Mouse (Mus musculus) cerebellum, adult 9-10 months (tissue): ENCODE results near the gene BC025920.
"Not testable (repeated sequence)": the region's sequence is repeated elsewhere in the genome, so short reads cannot be mapped to it uniquely, and the experiment has no call there.

Experiments used
- DNase-seq: peaks from one replicate; pipeline ENCODE4 v3.0.0; 2022

BC025920 gene

DNA sequence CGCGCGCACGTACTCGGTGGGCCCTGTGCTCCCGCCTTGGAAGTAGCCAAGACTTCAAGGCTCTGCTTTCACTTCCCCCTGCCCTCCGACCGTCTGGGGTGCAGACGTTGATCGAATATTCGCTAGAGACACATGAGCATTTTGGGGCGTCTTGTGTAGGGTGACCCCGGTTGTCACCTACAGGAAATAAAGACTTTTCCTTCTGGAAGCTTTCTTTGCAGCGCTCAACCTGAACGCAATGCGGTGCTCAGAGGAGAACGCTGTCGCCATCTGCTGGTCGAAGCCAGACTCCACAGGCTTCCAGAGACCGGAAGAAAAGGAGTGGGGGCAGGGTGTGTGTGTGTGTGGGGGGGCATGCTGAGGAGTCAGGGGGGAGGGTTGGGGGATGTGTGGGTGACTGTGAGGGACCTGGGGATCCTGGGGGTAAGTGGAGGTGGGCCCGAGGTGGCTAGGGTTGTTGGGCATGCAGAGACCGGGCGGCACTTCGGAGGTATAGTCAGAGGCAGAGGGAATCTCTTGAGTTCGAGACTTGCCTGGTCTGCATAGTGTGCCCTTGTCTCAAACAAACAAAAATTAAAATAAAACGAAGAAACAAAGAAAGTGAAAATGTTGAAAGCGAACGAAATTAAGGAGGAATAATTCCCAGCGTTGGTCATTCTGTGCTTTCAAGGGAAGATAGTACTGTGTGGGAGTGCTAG lies 953 bp upstream of the BC025920 start:
- DNase-seq, result peak; percentile 90

DNA sequence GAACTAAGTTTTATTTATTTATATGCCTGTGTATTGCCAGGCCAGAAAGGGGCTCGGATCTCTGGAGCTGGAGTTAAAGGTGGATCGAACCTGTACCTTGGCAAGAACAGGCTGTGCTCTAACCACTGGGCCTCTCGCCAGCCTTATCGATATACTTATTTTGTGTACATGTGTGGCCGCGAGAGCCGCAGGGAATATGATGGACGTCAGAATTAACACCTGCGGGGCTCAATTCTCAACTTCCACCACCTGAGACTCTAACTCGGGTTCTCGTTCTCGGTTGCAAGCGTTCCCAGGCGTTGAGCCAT lies 450 bp upstream of the BC025920 start:
- DNase-seq, result no peak

DNA sequence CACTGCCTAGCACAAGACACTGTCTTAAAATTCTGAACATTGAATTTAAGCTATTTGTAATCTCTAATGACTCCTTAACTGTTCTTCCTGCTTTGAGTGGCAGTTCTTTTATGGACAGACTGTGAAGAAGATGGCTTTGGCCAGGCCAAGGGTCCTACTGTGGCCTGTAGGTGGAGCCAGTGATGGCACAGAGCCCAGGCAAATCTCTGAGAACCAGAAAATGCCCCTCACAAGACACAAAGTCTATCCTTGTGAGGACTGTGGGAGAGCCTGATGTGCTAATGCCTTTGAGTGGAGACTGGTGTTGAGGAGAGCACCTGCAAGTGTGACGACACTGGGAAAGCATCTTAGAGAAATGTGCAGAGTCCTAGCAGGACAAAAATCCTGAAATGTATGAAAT lies 2.2 kb downstream of the BC025920 start:
- no peak for DNase-seq

DNA sequence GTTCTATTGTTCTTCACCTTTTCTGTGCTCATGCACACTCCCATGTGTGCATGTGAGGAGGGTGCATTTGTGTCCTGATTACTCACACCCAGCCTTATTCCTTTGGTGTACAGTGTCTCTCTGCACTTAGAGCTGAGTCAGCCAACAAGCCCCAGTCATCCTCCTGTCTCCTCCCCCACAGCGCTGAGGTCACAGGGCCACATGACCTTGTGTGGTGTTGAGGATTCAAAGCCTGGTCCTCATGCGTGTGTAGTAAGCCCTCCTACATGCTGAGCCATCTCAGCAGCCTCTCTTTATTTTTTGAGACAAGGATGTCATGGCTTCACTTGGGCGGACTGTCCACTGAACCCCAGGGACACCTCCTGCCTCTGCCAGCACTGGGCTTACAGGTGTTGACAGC lies 6.7 kb downstream of the BC025920 start:
- no peak for DNase-seq

DNA sequence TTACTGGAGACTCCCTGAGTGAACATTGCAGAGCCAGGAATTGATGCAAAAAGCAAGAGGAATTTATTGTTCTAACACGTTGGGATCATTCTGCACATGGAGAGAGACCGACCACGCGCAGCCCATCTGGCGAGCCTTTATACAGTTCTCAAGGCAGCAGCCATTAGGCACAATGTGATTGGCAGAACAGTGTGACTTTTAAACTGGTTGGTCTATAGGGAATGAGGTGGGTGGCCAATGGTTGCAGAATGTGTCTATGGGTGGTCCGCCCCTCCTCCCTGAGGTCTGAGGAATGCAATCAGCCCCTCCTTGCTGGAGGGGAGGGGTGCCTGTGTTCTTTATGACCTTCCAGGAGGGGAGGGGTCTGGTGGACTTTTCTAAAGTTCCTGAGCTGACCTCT lies 9.4 kb downstream of the BC025920 start:
- DNase-seq, result no peak

DNA sequence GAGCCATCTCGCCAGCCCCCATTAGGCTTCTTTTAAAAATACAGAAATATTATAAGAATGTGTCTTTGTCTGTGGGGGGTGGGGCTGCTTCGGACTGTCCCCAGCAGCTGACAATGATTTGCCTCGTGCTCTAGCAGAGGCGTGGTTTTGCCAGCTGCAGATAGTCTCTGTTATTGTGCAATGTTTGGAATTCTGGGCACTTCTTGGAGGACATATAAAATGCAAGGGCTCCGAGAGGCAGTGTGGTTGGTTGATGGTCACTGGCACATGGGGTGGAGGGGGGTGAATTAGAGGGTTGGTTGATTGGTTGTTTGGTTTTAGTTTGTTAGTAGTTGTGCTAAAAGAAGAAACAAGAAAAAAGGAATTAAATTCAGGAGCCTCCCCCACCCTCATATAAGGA lies 13.9 kb downstream of the BC025920 start:
- DNase-seq, result no peak

DNA sequence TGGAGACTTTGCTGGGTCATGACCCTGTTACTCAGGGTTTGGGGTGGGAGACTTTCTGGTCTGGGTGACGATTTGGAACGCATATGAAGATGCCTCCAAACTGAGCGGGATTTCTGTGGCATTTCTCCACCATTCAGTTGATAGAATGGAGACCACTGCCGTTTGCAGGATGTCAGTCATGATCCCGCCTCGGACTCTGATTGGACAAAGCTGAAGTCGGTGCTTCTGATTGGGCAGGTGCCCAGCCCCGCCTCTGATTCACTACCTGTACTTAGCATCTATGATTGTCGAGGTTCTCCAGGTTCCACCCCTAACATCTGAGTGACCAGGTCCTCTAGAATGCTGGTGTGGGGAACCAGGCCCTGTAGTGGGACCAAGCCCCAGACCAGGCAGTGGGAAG lies 14.7 kb downstream of the BC025920 start:
- no peak for DNase-seq

DNA sequence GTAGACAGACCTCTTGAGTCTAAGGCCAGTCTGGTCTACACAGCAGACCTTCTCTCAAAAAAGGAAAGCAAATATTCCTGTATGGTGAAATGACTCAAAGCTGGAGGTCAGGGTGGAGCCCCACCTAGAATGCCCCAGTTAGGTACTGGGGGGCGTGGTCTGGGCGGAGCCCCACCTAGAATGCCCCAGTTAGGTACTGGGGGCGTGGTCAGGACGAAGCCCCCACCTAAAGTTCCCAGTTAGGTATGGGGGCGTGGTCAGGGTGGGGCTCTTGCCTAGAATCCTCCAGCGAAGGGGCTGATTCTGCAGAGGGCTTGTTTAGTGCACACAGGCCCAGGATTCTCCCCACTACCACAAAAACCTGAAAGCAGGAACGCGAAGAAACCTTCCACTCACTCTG lies 17.4 kb downstream of the BC025920 start:
- no peak for DNase-seq

DNA sequence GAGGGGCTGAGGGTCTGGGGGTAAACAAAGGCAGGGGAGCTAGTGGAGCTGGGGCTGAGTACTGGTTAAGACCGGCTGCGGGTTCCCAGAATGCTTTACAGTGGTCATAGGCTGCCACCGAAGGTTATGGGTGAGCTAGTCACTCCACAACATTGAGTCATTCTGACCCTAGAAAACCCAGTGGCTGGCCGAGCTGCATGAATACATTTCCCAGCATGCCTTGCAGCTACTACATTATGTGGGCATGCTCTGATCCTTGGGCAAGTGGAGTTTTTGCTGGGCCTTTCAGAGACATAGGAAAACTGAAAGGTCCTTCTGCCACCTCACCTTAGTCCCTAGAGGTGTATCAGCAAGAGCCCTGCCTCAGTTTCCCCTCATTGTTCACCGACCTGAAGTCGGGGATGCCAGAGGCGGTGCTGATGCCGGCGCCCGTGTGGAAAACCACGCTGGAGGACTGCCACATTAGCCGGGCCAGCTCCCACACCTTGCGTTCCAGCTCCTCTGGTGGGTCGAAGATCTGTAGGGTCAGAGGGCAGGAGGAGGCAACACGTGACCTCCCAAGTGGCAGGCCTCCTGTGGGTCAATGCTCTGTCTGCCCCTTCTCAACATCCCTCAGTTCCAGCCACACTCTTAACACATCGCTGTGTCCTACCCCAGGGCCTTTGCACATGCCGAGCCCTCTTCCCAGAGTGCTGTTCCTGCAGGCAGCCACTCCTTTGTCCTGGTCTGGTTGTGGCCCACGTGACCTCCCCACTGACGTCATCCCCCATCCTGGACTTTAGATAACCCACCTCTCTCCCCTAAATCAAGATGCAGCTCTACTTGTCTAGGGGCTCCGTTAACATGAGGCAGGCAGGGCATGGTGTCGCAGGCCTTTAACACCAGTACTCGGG lies 20.3 kb downstream of the BC025920 start:
- DNase-seq, result peak; percentile 63

DNA sequence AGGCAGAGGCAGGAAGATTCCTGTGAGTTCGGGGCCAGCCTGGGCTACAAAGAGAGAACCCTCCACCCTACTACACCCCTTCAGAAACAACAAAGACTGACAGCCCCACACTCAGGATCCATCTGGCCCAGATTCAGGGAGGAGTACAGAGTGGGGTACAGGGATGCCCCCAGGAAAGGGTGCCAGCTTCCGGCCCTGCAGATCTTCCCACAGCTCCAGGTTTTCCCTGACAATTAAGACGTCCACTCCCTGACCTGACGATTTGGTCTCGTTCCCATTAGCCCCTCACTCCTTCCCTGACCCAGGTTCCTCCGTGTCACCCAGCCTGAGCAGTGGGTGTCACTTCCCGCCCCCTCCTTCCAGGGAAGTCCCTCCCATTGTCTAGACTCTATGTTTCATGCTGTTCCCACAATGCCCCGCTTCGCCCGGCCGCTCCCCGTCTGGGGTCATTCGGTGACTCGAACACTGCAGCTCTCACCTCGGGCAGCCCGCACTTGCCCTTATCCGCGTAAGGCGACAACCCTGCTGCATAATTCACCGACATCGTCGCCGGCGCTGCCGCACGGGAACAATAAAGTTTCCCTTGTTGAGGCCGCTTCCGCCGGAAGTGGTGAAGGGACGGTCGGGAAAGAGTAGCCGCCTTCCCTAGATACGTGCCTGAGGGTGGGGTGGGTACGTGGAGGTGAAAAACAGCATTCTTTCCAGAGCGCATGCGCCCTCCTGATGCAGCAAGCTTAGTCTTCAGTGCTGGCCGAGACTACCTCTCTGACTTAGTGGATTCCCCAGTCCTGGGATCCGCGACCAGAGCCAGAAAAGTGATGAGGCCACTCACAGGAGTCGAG lies 21.1 kb downstream of the BC025920 start, which contains the start of gene Sirt6:
Gene Sirt6 (minus strand): TSS at position 804 of the 842 bp plus-strand sequence.
- peak; percentile 96 for DNase-seq

DNA sequence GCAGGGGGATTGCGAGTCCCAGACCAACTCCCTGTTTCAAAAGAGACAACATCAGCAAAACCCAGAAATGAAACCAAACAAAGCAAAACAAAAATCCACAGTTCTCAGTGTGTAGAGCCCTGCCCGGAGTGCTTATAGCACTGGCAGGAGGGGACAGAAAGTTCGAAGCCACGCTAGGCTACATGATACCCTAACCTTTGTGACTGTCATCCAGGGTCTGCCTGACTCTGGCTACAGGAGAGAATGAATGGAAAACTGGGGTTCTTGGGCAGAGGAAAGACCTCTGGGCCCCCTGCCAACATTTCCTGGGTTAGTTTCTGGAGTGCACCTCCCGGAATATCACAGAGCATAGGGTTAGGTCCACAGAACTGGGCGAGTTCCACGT lies 21.8 kb downstream of the BC025920 start:
- DNase-seq, result peak; percentile 76

DNA sequence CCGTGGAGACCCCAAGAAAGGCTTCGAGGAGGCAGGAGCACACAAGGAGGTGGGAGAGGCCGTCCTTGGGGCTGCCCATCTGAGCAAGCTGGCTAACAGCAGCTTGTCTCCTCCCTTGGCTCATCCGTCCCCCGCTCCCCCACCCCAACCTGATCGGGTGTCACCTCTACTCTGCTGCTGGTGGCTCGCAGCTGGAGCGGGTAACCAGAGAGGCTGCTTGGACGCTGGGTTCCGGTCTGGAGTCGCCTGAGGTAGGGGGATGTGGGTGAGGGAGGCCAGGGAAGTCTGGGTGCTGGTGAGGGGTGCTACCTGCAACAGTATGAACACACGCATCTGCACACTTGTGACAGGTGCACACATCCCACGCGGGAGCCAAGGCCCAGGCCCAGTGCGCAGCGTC lies 22.3 kb downstream of the BC025920 start, which contains the start of gene Ankrd24:
Gene Ankrd24 (plus strand): TSS at position 151 of the 400 bp plus-strand sequence.
- DNase-seq, result no peak

DNA sequence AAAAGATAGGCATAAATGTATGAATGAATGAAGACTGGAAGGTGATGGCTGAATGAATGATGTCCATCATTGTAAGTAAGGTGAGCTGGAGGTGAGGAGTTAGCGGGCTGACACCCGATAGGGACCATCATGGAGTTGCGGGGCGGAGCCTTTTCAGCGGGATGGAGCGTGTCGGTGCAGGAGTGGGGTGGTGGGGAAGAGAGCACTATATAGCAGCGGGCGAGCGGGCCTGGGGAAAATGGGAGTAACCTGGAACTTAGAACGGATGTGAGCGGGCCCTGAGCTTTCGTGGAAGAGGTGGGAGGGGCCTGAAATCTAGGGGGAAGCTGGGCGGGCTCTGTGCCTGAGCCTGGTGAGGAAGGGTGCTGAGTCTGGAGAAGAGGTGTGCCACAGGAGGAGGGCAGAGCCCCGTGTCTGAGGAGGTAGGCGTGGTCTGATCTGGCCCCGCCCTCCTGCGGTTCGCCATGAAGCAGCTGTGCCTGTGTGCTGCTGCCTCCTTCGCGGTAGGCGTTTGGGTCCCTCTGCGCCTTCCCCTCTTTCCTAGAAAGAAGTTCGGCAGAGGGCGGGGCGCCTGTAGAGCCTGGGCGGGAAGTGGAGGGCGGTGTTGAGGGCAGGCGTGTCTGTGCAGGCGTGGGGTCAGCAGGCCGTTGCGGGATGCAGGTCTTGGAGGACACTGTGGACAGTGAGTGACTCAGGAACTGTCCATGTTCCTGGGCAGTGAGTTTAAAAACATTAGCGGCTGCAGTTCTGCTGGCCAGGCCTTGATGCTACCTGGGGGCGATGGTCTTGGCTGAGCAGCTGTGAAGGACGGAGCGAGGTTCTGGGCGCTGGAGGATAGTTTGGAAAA lies 27.4 kb downstream of the BC025920 start:
- DNase-seq, result peak; percentile 82

DNA sequence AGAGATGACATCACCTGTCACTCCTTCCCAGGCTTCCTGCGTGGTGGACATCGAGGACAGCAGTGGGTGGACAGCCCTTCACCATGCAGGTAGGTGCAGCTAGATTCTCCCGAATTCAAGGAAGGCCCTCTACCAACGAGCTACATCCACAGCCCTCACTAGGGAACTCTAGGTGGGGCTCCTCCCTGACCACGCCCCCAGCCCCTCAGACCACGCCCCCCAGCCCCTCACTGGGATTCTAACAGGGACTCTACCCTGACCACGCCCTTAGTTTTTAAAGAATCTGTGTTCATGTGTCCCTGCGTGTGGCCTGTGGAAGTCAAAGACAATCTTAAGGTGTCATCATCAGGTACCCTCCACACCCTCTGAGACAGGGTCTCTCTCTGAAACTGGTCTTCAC lies 30.3 kb downstream of the BC025920 start:
- DNase-seq, result no peak

DNA sequence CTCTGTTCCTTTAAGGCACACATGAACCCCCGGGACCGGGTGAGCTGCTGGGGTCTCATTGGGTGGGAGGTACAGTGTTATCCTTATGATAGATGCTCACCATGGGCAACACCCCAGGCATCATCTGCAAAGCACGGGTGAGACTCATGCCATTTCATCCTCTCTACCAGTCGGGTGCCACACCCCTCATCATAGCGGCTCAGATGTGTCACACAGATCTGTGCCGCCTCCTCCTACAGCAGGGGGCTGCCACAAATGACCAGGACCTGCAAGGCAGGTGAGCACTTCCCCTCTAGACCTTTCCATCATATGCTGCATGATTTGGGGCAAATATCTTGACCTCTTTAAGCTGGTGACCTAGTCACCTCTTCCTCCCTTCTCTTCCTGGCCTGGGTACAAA lies 32.0 kb downstream of the BC025920 start:
- DNase-seq, result no peak

DNA sequence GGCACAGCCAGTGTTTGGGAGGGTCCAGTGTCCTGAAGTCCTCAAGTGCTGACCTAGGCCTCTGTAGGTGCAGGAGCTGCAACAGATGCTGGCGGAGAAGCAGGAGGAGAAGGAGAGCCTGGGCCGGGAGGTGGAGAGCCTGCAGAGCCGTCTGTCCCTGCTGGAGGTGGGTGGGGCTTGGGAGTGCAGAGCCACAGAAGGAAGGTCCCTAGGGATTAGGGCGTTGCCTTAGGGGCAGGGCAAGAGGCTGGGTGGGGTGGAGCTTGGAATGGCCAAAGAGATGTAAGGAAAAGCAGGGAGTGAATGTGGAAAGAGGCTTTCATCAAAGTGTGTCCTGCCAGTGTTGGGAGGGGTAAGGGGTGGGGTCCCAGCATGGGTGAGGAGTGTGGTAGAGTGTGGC lies 34.8 kb downstream of the BC025920 start:
- DNase-seq, result not testable (repeated sequence)

DNA sequence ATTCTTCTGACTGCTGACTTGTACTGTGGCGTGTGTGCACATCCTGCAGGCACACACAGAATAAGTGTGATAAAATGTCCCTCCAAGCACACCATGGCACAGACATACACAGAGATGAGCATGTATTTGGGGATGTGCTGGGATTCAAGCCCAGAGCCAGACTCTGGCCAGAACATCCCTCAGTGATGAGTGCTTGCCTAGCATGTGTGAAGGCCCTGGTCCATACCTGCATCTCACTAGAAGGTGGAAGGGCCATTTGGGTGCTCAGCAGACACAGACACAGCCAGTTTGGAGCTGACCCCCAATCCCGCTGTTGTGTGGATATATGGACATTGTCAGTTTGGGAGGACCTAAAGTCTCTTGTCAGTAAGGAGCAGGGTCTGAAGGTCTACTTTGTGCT lies 35.5 kb downstream of the BC025920 start:
- DNase-seq, result no peak

DNA sequence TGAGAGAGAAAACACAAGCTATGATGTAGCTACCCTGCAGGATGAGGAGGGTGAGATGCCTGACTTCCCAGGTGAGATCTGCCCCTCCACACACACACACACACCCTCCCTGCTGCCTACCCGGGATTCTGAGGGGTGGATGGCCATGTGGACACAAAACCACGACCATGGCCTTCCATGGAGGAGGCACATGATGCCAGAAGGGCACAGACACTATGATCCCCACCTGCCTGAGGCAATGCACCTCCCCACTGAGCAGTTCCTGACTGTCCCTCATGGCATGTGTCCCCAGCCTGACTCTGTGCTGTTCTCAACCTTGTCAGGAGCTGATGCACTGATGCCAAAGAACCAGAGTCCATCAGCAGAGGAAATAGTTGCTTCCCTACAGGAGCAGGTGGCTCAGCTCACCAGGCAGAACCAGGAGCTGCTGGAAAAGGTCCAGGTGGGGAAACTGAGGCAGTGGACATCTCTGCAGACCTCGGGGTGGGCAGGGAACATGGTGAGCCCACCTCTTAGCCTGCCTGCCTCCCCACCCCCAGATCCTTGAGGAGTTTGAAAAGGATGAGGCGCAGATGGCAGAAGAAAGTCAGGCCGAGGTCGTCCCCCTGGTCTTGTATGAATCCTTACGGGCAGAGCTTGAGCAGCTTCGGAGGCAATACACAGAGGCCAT lies 36.0 kb downstream of the BC025920 start:
- DNase-seq, result peak; percentile 80

DNA sequence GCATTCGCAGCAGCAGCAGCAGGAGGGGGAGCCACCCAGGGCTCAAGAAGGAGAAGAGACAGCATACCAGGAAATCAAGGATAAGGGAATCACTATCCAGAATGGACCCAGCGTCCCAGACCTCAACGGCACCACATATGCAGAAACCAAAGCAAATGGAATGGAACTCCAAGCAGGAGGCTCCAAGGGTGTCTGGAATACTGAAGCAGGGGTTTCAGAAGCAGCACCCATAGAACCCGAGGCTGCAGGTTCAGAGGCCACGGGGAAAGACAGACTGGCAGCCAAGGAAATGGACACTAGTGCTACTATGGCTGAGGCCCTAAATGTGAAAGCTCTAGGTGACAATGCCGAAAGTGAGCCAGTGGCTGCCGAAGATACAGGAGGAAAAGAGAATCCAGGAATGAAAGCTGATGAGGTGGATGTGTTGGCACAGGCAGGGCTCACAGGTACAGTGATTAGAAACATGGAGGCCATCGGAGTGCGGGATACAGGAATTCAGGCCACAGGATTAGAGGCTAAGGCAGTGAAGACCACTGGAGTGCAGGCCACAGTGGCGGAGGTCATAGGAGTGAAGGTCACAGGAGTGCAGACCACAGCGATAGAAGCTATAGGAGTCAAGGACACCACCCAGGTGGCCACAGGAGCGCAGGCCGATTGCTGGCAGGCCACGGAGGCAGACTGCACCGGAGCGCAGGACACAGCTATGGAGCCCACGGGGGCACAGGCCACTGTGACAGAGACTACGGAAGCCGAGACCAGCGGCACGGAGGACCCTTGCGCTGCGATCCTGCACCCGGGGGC lies 36.8 kb downstream of the BC025920 start:
- DNase-seq, result no peak

DNA sequence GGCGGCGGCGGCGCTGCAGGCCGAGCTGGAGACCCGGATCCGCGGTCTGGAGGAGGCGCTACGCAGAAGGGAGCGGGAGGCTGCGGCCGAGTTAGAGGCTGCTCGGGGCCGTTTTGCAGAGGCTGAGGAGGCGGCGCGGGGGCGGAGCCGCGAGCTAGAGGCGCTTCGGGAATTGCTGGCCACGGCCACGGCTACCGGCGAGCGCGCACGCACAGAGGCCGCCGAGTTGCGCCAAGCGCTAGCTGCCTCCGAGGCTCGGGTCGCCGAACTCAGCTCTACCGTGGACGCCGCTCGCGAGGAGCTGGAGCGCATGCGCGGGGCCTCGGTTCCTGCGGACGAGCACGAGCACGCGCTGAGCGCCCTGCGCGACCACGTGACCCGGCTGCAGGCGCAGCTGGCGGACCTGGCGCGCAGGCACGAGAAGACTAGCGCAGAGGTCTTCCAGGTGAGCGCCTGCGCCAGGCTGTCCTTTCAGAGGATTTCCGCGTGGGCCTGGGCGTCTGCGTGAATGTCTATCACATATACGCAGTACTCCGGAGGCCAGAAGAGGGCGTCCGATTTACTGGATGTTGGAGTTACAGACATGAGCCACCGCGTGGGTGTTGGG lies 37.5 kb downstream of the BC025920 start:
- DNase-seq, result peak; percentile 96

DNA sequence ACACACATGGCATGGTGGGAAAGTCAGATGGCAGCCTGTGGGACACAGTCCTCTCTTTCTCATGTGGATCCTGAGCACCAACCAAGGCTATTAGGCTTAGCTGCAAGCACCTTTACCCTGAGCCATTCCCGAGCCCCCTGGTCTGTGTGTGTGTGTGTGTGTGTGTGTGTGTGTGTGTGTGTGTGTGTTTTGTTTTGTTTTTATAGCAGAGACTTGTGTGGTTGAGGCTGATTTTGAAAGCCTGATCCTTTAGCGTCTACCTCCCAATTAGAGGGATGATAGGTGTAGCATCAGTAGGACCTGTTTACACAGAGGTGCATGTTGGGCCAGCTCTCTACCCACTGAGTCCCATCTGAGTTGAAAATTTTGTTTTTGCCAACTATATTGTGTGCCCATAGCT lies 38.1 kb downstream of the BC025920 start:
- DNase-seq, result no peak
